Mouse (Mus musculus) activated CD4-positive, CD25-positive, alpha-beta regulatory T cell, adult 4 months (primary cell): ENCODE measurements around the gene Dynlt1f. TPM values are rescaled to one million over a fixed set of nuclear protein-coding genes. Genes with fewer than 3 reads are reported as not detected.
"Not testable (repeated sequence)": the region's sequence is repeated elsewhere in the genome, so short reads cannot be mapped to it uniquely, and the experiment has no call there.

Experiments
- ATAC-seq: one replicate; pipeline ENCODE4 v1.8.0; 2017
- polyA plus RNA-seq, 2 experiments: library from polyadenylated mRNA; unstranded; fragments of 100-300 nt; shearing (Covaris generic); gene quantifications; one replicate each; pipeline ENCODE4 v1.2.1; 2017

Gene Dynlt1f
- polyA plus RNA-seq = 10 to 100 TPM; 72.5 to 96.4 TPM

GRCm38 (mm10) chr17:6655567-6656281 lies at the start of gene Dynlt1f:
TSS of gene Dynlt1f (minus strand) at chr17:6655900.
- peak; percentile 84 for ATAC-seq

GRCm38 (mm10) chr17:6703381-6704270 lies 47.9 kb upstream of the Dynlt1f start:
- not testable (repeated sequence) for ATAC-seq

- not testable (repeated sequence) for ATAC-seq
These were observed 47.0 kb upstream of the Dynlt1f start for GRCm38 (mm10) chr17:6702625-6703221.

- not testable (repeated sequence) for ATAC-seq
These were observed 44.4 kb upstream of the Dynlt1f start for GRCm38 (mm10) chr17:6700077-6700476.

- ATAC-seq = not testable (repeated sequence)
These were observed 43.8 kb upstream of the Dynlt1f start for GRCm38 (mm10) chr17:6699502-6699901.

- ATAC-seq = peak; percentile 70
These were observed 41.6 kb upstream of the Dynlt1f start for GRCm38 (mm10) chr17:6697224-6697775.

GRCm38 (mm10) chr17:6696521-6696920 lies 40.8 kb upstream of the Dynlt1f start:
- ATAC-seq = not testable (repeated sequence)

- ATAC-seq = not testable (repeated sequence)
These were observed 40.0 kb upstream of the Dynlt1f start for GRCm38 (mm10) chr17:6695712-6696111.

- not testable (repeated sequence) for ATAC-seq
These were observed 35.9 kb upstream of the Dynlt1f start for GRCm38 (mm10) chr17:6691596-6691995.

- ATAC-seq = not testable (repeated sequence)
These were observed 33.6 kb upstream of the Dynlt1f start for GRCm38 (mm10) chr17:6689344-6689743.

GRCm38 (mm10) chr17:6686299-6686971 lies 30.7 kb upstream of the Dynlt1f start:
- not testable (repeated sequence) for ATAC-seq

GRCm38 (mm10) chr17:6685288-6685818 lies 29.7 kb upstream of the Dynlt1f start:
- not testable (repeated sequence) for ATAC-seq

GRCm38 (mm10) chr17:6684464-6685287 lies 29.0 kb upstream of the Dynlt1f start:
- not testable (repeated sequence) for ATAC-seq

- ATAC-seq = not testable (repeated sequence)
These were observed 28.0 kb upstream of the Dynlt1f start for GRCm38 (mm10) chr17:6683702-6684101.

- not testable (repeated sequence) for ATAC-seq
These were observed 26.0 kb upstream of the Dynlt1f start for GRCm38 (mm10) chr17:6681721-6682120.

GRCm38 (mm10) chr17:6678063-6678462 lies 22.4 kb upstream of the Dynlt1f start:
- ATAC-seq = not testable (repeated sequence)

GRCm38 (mm10) chr17:6674297-6674696 lies 18.6 kb upstream of the Dynlt1f start:
- ATAC-seq = not testable (repeated sequence)

GRCm38 (mm10) chr17:6668522-6668921 lies 12.8 kb upstream of the Dynlt1f start:
- not testable (repeated sequence) for ATAC-seq

GRCm38 (mm10) chr17:6665389-6665788 lies 9.7 kb upstream of the Dynlt1f start:
- not testable (repeated sequence) for ATAC-seq

- not testable (repeated sequence) for ATAC-seq
These were observed 7.1 kb upstream of the Dynlt1f start for GRCm38 (mm10) chr17:6662840-6663239.
